Mouse (Mus musculus): Measurements from ENCODE around the gene Ptpn1. TPM values are rescaled to one million over a fixed set of nuclear protein-coding genes. Genes with fewer than 3 reads are reported as not detected.
A peak's percentile ranks its signal among the peaks of the same experiment; 100 is the strongest.

The Ptpn1 gene
- polyA plus RNA-seq, 1 experiment from 2014 or later: 22.4 TPM

DNA sequence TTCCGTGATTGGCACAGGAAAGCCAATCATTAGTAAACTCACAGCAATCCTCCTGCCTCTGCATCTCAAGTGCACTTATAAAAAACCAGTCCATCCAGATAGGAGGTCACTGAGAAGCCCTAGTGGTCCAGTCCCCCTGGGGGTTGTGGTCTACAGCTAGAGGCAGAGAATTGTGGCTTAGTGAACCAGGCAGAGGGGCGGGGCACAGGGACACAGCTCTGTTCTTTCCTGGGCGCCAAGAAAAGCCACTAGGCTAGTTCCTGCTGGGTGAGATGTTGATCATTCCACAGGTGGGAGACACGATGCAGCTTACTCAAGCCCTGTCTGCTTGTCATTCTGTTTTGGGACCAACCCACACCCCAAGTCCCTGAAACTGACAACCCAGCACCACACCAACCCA, 70.3 kb downstream of the Ptpn1 start:
- Histone ChIP-seq H3K9me3 (replicated peaks; ENCODE audit: control insufficient read depth, low read length) (no peaks in the 10 kb centered on the region), H3K9ac (ENCODE audit: low read depth, low read length) (no peak overlapping the region), H3K27me3 (ENCODE audit: control insufficient read depth, insufficient read depth, low read depth, low read length) (no peaks in the 10 kb centered on the region), H3K27ac (ENCODE audit: low read length) (no peak overlapping the region), H3K36me3 (ENCODE audit: control insufficient read depth, insufficient read depth) (no peaks in the 10 kb centered on the region), H3K4me2 (ENCODE audit: low read depth, low read length) (no peak overlapping the region), H3K4me3 (ENCODE audit: low read depth, low read length) (no peak overlapping the region), H3K4me1 (ENCODE audit: control insufficient read depth, low read depth, low read length) (peaks cover 5% of the 10 kb centered on the region)
- no peak for ATAC-seq (ENCODE audit: low read depth)
- whole genome bisulfite sequencing (ENCODE audit: insufficient replicate concordance): 48% methylated on average over 4 of the region's 4 CpGs

DNA sequence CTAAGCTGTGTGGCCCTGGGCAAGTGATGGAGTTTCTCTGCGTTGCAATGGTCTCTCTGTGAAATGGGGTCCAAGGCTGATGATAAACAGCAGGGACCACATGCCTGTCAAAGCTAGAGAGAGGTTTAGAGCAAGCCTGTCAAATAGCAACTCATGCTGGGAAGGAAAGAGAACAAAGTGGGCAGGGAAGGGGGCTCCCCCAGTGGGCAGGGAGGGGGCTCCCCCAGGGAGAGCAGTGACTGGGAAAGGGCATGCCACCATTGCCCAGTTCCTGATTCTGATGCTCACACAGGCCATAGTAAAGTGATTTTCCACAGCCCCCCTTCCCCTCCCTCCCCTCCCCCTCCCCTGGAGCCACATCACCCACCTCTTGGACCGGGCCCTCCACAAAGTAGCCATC, 71.0 kb downstream of the Ptpn1 start:
- Histone ChIP-seq H3K4me2 (ENCODE audit: low read depth, low read length) (no peak overlapping the region), H3K36me3 (ENCODE audit: control insufficient read depth, insufficient read depth) (no peaks in the 10 kb centered on the region), H3K27me3 (ENCODE audit: control insufficient read depth, insufficient read depth, low read depth, low read length) (no peaks in the 10 kb centered on the region), H3K9me3 (replicated peaks; ENCODE audit: control insufficient read depth, low read length) (no peaks in the 10 kb centered on the region), H3K9ac (ENCODE audit: low read depth, low read length) (no peak overlapping the region), H3K4me3 (ENCODE audit: low read depth, low read length) (no peak overlapping the region), H3K27ac (ENCODE audit: low read length) (no peak overlapping the region), H3K4me1 (ENCODE audit: control insufficient read depth, low read depth, low read length) (peaks cover 5% of the 10 kb centered on the region)
- ATAC-seq (ENCODE audit: low read depth): no peak
- WGBS (ENCODE audit: insufficient replicate concordance): 72% methylated on average over 2 of the region's 2 CpGs

DNA sequence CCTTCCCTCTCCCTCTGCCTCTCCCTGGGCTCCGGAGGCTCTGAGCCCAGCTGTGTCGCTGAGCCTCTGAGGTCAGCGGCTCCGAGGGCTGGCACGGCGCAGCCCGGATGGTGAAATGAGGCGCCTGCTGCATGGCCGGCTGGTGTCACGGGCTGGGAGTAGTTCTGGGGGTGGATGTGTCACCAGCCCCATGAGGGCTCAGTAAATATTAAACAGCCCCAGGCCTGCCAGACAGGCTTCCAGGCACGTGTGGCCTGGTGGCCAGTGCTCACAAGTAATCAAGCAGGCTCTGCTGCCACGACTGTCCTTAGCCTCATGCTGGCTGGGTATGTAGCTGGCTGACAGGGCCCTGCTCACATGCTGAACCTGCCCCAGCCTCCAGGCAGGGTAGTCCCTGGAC, 71.6 kb downstream of the Ptpn1 start:
- Histone ChIP-seq H3K4me1 (ENCODE audit: control insufficient read depth, low read depth, low read length) (peaks cover 5% of the 10 kb centered on the region), H3K4me3 (ENCODE audit: low read depth, low read length) (no peak overlapping the region), H3K36me3 (ENCODE audit: control insufficient read depth, insufficient read depth) (no peaks in the 10 kb centered on the region), H3K9ac (ENCODE audit: low read depth, low read length) (no peak overlapping the region), H3K27ac (ENCODE audit: low read length) (no peak overlapping the region), H3K9me3 (replicated peaks; ENCODE audit: control insufficient read depth, low read length) (no peaks in the 10 kb centered on the region), H3K27me3 (ENCODE audit: control insufficient read depth, insufficient read depth, low read depth, low read length) (no peaks in the 10 kb centered on the region), H3K4me2 (ENCODE audit: low read depth, low read length) (no peak overlapping the region)
- 56% methylated on average over 12 of the region's 12 CpGs for WGBS (ENCODE audit: insufficient replicate concordance)
- peak; percentile 66 for ATAC-seq (ENCODE audit: low read depth)

DNA sequence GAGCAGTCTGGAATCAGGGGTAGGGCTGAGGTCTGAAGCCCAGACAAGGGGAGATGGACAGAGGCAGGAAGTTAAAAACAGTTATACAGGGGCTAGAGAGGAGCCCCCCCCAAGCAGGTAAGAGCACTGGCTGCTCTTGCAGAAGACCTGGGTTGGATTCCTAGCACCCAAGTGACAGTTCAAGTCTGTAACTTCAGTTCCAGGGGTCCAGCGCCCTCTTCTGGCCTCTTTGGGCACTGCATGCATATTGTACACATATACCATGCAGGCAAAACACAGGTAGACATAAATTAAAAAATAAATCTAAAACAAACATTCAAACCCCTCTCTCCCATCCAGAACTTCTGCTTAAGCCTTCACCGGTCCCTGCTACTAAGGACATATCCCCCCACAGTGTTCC, 72.5 kb downstream of the Ptpn1 start:
- no peak for ATAC-seq (ENCODE audit: low read depth)
- H3K4me2 ChIP-seq (ENCODE audit: low read depth, low read length): no peak overlapping the region
- 51% methylated on average over 2 of the region's 2 CpGs for WGBS (ENCODE audit: insufficient replicate concordance)

DNA sequence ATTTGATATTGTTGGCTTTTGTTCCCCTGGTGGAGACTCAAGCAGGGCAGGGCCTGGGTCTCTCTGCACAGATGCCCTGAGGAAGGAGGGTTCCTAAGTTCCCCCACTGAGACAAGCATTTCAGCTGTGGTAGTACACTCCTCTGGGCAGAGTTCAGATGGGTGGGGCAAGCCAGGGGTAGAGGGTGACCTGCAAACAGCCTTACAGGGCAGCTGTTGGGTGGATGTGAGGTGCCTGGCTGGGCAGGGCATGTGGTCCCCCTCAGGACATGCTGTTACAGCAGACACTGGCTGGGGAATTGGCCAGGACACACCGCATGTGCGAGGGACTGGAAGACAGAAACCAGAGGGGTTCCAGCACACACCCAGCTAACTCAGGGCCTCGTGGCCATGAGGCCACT, 73.1 kb downstream of the Ptpn1 start:
- no peak overlapping the region for H3K9ac ChIP-seq (ENCODE audit: low read depth, low read length)
- 78% methylated on average over 3 of the region's 3 CpGs for WGBS (ENCODE audit: insufficient replicate concordance)
- ATAC-seq (ENCODE audit: low read depth): 0 out of 2 replicates have a peak, but pooled peaks have one; percentile 15

More for the DNA sequence above, 72.5 kb downstream of the Ptpn1 start:
- Histone ChIP-seq H3K9ac (ENCODE audit: low read depth, low read length) (no peak overlapping the region), H3K27ac (ENCODE audit: low read length) (no peak overlapping the region), H3K9me3 (replicated peaks; ENCODE audit: control insufficient read depth, low read length) (no peaks in the 10 kb centered on the region), H3K36me3 (ENCODE audit: control insufficient read depth, insufficient read depth) (no peaks in the 10 kb centered on the region), H3K4me3 (ENCODE audit: low read depth, low read length) (no peak overlapping the region), H3K4me1 (ENCODE audit: control insufficient read depth, low read depth, low read length) (peaks cover 5% of the 10 kb centered on the region), H3K27me3 (ENCODE audit: control insufficient read depth, insufficient read depth, low read depth, low read length) (no peaks in the 10 kb centered on the region)

DNA sequence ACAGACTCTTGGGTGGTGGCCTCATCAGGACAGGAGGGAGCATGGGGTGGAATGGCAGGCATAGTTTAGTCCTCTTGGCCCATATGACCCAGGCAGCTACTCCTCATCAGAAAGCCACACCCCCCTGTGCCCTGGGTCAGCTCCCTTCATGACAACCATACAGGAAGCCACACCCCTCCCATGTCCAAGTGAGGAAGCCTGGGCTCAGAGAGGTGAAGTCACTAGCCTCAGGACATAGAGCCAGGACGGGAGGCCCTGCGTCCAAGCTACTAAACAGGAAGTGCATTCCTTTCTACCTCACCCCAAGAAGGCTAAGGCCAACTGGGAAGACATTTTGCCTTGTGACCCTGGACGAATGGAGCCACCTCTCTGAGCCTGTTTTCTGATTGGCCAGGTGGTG, 73.8 kb downstream of the Ptpn1 start:
- no peak overlapping the region for H3K4me2 ChIP-seq (ENCODE audit: low read depth, low read length)
- H3K4me3 ChIP-seq (ENCODE audit: low read depth, low read length): no peak overlapping the region
- no peaks in the 10 kb centered on the region for H3K36me3 ChIP-seq (ENCODE audit: control insufficient read depth, insufficient read depth)
- peak; percentile 30 for ATAC-seq (ENCODE audit: low read depth)
- H3K9ac ChIP-seq (ENCODE audit: low read depth, low read length): no peak overlapping the region
- 21% methylated on average over 3 of the region's 3 CpGs for WGBS (ENCODE audit: insufficient replicate concordance)
- H3K4me1 ChIP-seq (ENCODE audit: control insufficient read depth, low read depth, low read length): peaks cover 5% of the 10 kb centered on the region
- H3K27me3 ChIP-seq (ENCODE audit: control insufficient read depth, insufficient read depth, low read depth, low read length): no peaks in the 10 kb centered on the region
- H3K9me3 ChIP-seq (replicated peaks; ENCODE audit: control insufficient read depth, low read length): no peaks in the 10 kb centered on the region
- H3K27ac ChIP-seq (ENCODE audit: low read length): no peak overlapping the region

More for the DNA sequence above, 73.1 kb downstream of the Ptpn1 start:
- Histone ChIP-seq H3K9me3 (replicated peaks; ENCODE audit: control insufficient read depth, low read length) (no peaks in the 10 kb centered on the region), H3K4me3 (ENCODE audit: low read depth, low read length) (no peak overlapping the region), H3K4me1 (ENCODE audit: control insufficient read depth, low read depth, low read length) (peaks cover 5% of the 10 kb centered on the region), H3K27me3 (ENCODE audit: control insufficient read depth, insufficient read depth, low read depth, low read length) (no peaks in the 10 kb centered on the region), H3K36me3 (ENCODE audit: control insufficient read depth, insufficient read depth) (no peaks in the 10 kb centered on the region), H3K27ac (ENCODE audit: low read length) (no peak overlapping the region), H3K4me2 (ENCODE audit: low read depth, low read length) (no peak overlapping the region)

DNA sequence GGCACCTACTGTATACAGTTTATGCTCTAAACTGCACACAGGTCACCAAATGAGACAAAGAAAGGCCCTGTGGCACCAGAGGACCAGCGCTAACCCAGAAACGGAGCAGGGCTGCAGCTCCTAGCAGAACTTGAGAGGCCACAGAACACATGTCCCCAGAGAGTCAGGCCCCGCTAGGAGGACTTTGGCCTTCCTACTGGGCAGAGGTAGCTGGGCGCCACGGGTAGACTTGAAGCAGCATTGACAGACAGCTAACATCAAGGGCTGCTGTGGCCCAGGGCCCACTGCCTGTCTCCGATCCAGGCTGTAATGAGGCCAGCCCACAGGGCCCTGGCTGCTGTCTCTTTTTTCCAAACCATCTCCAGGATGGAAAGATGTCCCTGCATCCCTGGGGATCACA, 74.6 kb downstream of the Ptpn1 start:
- no peaks in the 10 kb centered on the region for H3K27me3 ChIP-seq (ENCODE audit: control insufficient read depth, insufficient read depth, low read depth, low read length)
- H3K9ac ChIP-seq (ENCODE audit: low read depth, low read length): no peak overlapping the region
- ATAC-seq (ENCODE audit: low read depth): no peak
- no peak overlapping the region for H3K4me2 ChIP-seq (ENCODE audit: low read depth, low read length)
- H3K27ac ChIP-seq (ENCODE audit: low read length): no peak overlapping the region
- H3K36me3 ChIP-seq (ENCODE audit: control insufficient read depth, insufficient read depth): no peaks in the 10 kb centered on the region
- WGBS (ENCODE audit: insufficient replicate concordance): 60% methylated on average over 6 of the region's 6 CpGs
- H3K9me3 ChIP-seq (replicated peaks; ENCODE audit: control insufficient read depth, low read length): no peaks in the 10 kb centered on the region
- no peak overlapping the region for H3K4me3 ChIP-seq (ENCODE audit: low read depth, low read length)
- peaks cover 5% of the 10 kb centered on the region for H3K4me1 ChIP-seq (ENCODE audit: control insufficient read depth, low read depth, low read length)

DNA sequence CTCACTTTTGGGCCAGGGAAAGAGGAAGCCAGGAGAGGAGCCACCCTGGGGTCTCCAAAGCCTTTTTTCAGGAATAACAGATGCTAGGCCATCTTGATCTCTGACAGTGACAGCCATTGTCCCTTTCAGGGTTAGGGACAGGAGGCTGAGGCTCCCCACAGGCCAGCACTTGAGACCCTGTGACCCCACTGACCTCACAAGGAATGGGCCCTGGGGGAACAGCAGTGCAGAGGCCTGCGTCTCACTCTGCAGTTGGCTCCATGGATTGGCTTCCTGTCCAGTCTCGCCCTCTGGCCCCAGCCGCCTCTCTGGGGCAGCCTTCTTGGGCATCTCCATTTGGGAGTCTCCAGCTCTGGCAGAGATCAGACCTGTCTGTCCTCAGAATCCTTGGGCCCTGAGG, 76.3 kb downstream of the Ptpn1 start:
- H3K36me3 ChIP-seq (ENCODE audit: control insufficient read depth, insufficient read depth): no peaks in the 10 kb centered on the region
- WGBS (ENCODE audit: insufficient replicate concordance): 74% methylated on average over 3 of the region's 3 CpGs
- H3K27ac ChIP-seq (ENCODE audit: low read length): no peak overlapping the region
- H3K4me3 ChIP-seq (ENCODE audit: low read depth, low read length): no peak overlapping the region
- H3K9me3 ChIP-seq (replicated peaks; ENCODE audit: control insufficient read depth, low read length): no peaks in the 10 kb centered on the region
- no peak overlapping the region for H3K4me2 ChIP-seq (ENCODE audit: low read depth, low read length)
- peaks cover 5% of the 10 kb centered on the region for H3K4me1 ChIP-seq (ENCODE audit: control insufficient read depth, low read depth, low read length)
- H3K27me3 ChIP-seq (ENCODE audit: control insufficient read depth, insufficient read depth, low read depth, low read length): no peaks in the 10 kb centered on the region
- H3K9ac ChIP-seq (ENCODE audit: low read depth, low read length): no peak overlapping the region
- ATAC-seq (ENCODE audit: low read depth): no peak

DNA sequence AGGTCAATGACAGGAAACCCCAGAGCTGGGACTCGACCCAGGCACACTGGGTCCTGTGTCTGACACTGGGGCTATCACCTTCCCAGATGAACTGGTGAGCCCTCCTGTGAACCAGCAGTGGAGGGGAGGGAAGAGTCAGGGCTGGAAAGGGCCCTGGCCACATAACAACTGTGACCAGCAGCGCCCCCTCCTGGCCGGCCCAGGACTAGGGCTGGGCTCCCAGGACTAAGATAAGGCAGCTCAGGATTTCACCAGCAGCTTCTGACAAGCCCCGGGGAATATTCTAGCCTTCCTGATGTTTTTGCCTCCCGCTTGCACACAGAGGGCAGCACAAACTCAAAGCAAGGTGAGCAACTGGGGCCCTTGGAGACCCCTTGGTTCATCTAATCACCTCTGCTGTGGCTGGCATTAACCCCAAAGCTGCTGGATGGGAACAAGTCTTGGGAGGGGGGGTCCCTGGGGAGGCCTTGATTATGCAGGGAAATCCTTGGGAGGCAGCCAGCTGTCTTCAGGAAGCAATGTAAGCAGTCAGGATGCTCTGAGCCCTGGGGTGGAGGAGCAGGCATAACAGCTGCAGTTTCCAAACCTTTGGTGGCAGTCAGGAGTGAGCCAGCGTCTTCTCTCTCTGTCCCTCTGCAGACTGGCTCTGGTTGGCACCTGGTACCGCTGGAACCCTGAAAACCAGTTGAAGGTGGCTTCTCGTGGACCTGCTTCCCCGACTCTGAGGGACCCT, 78.2 kb downstream of the Ptpn1 start, which contains the start of gene Ripor3:
Gene Ripor3, minus strand, starts transcription at position 683 of the 733 bp plus-strand sequence.
- Histone ChIP-seq H3K27ac (ENCODE audit: low read length) (no peak within 1 kb of the TSS), H3K4me2 (ENCODE audit: low read depth, low read length) (no peak within 1 kb of the TSS), H3K27me3 (ENCODE audit: control insufficient read depth, insufficient read depth, low read depth, low read length) (no peaks in the 10 kb centered on the region), H3K9ac (ENCODE audit: low read depth, low read length) (no peak within 1 kb of the TSS), H3K36me3 (ENCODE audit: control insufficient read depth, insufficient read depth) (no peaks in the 10 kb centered on the region), H3K4me1 (ENCODE audit: control insufficient read depth, low read depth, low read length) (peaks cover 5% of the 10 kb centered on the region), H3K4me3 (ENCODE audit: low read depth, low read length) (no peak within 1 kb of the TSS), H3K9me3 (replicated peaks; ENCODE audit: control insufficient read depth, low read length) (no peaks in the 10 kb centered on the region)
- WGBS (ENCODE audit: insufficient replicate concordance): 32% methylated on average over 9 of the region's 9 CpGs
- ATAC-seq (ENCODE audit: low read depth): peak; percentile 54
